Mouse (Mus musculus): Measurements from ENCODE around the gene Cphx3. TPM values are rescaled to one million over a fixed set of nuclear protein-coding genes. Genes with fewer than 3 reads are reported as not detected.
A peak's percentile ranks its signal among the peaks of the same experiment; 100 is the strongest.
"Not testable (repeated sequence)": the region's sequence is repeated elsewhere in the genome, so short reads cannot be mapped to it uniquely, and the experiment has no call there.

The Cphx3 gene
- polyA plus RNA-seq, 1 experiment from 2014 or later = not detected

DNA sequence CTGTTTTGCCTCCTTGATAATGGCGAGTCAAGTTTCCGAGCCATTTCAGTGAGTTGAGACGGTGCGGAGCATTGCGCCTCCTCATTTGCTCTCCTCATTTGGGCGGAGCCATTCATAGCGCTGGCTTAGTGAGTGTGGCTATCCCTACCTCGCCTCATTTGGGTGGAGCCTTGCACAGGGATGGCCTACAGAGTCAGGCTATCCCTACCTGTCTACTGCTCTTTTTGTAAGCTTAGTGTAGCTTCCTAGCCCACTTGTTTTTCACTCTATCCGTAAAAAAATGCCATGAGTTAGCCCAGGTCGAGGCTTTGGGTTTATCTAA, 124.8 kb downstream of the Cphx3 start, which contains the start of gene Tmem254b:
Gene Tmem254b, minus strand, starts transcription at position 116 of the 322 bp plus-strand sequence.
- H3K27ac ChIP-seq (ENCODE audit: low read length); H3K27me3 ChIP-seq (replicated peaks; ENCODE audit: control insufficient read depth, insufficient read depth, low read length); H3K9ac ChIP-seq (ENCODE audit: low read depth, low read length); H3K4me1 ChIP-seq (ENCODE audit: control insufficient read depth, insufficient read depth, low read length); H3K4me3 ChIP-seq (ENCODE audit: low read length); H3K4me2 ChIP-seq (ENCODE audit: low read depth, low read length); H3K9me3 ChIP-seq (ENCODE audit: control insufficient read depth, low read length); H3K36me3 ChIP-seq (ENCODE audit: control insufficient read depth, insufficient read depth, low read length): not testable (repeated sequence)
- WGBS = no CpG with 5 or more reads among the region's 10 CpGs
- peak; percentile 96 for ATAC-seq

DNA sequence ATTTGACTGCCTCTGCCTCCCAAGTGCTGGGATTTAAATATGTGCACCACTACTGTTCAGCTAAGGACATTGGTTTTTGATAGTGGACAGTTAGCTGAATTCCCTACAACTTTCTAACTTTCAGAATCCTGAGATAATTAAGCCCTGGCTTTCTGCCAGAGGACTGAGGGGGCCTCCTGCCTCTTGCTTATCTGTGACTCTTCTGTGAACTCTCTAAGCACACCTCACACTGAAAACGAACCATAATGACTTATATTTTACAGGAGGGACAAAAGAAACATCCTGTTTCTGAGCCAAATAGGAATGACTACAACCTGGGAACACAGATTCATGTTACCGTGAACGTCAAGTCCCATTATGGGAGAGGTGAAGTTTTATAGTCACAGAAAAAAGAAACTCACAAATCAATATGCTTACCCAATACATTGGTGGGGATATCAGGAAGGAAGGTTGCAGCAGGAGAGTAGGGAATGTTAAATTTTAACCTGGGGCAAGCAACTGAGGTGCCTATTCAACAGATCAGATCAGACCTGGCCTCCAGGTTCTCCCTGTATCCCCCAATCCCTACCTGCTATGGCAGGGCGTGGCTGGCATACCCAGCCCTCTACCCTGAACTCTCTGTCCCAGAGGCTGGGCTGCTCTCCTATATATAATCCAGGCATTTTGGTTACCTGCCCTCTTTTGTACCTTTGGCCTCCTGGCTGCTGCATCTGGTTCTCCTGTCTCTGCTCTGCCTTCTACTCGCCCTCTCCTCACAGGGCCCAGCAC, 134.3 kb downstream of the Cphx3 start:
- not testable (repeated sequence) for H3K4me2 ChIP-seq (ENCODE audit: low read depth, low read length); H3K9me3 ChIP-seq (ENCODE audit: control insufficient read depth, low read length); H3K27me3 ChIP-seq (replicated peaks; ENCODE audit: control insufficient read depth, insufficient read depth, low read length); H3K27ac ChIP-seq (ENCODE audit: low read length); H3K4me1 ChIP-seq (ENCODE audit: control insufficient read depth, insufficient read depth, low read length); H3K9ac ChIP-seq (ENCODE audit: low read depth, low read length); H3K36me3 ChIP-seq (ENCODE audit: control insufficient read depth, insufficient read depth, low read length); H3K4me3 ChIP-seq (ENCODE audit: low read length)
- peak; percentile 97 for ATAC-seq
- no CpG with 5 or more reads among the region's 5 CpGs for WGBS

DNA sequence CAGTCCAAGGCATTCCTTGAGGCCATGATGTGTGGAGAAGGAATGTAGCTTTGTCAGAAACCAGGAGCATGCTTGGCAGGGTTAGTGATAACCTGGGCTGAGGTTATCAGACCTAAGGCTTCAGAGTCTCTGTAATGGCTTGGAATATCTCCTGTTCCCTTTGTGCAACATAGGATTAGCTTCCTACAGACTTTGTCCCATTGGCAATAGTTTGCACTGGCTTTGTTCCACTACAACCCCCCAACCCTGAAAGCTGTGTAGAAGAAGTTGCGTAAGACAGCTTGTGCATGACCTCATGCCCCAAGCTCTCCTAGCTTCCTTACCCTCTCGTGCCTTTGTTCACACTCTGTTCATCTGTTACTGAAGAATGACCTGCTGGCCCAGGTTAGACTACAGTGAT, 155.1 kb downstream of the Cphx3 start:
- not testable (repeated sequence) for H3K27me3 ChIP-seq (replicated peaks; ENCODE audit: control insufficient read depth, insufficient read depth, low read length); H3K27ac ChIP-seq (ENCODE audit: low read length); H3K9ac ChIP-seq (ENCODE audit: low read depth, low read length); H3K36me3 ChIP-seq (ENCODE audit: control insufficient read depth, insufficient read depth, low read length); H3K4me3 ChIP-seq (ENCODE audit: low read length); H3K4me1 ChIP-seq (ENCODE audit: control insufficient read depth, insufficient read depth, low read length); H3K9me3 ChIP-seq (ENCODE audit: control insufficient read depth, low read length); H3K4me2 ChIP-seq (ENCODE audit: low read depth, low read length)
- WGBS = no CpG with 5 or more reads among the region's 2 CpGs
- ATAC-seq = peak; percentile 48; the same call in 1 of the 2 replicates

DNA sequence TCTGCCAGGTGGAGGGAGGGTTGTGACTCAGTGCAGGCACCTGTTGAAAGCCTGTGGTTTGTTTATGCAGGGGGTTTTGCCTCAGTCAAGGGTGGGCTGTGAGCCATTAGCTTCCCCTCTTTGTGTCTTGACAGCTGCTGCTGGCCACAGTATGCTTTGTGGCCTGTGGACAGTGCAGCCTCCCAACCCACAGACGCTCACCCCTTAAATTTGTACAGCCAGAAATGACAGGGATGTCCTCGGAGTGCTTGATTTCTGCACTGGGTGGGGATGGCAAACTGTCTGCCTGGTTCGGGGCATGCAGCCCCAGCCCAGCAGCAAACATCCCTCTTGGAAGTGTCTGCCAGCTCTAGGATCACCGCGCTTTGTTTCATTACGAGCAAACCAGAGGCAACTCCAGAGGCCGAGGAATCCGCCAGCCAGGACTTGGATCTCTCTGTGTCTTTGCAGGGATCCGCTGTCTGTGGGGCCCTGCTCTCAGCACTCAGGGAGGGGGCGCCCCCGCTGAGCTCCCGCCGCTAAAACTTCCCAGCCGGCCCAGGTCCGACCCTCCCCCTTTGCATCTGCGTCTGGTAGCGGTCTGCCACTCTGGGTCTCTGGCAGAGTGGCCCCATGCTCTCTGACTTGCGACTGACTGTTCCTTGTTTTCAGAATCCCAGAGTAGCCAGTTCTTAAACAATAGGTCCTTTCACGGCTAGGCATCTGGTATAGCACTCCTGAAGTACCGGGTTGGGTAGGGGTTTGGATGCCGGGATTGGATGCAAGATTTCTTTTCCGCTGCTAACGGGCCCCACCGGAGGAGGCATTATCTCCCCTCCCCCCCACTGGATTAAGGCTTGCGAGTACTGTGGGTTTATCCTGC, 175.9 kb downstream of the Cphx3 start, which contains the start of gene Duxbl3:
Gene Duxbl3, plus strand, starts transcription at position 207 of the 862 bp plus-strand sequence.
- no CpG with 5 or more reads among the region's 25 CpGs for WGBS

DNA sequence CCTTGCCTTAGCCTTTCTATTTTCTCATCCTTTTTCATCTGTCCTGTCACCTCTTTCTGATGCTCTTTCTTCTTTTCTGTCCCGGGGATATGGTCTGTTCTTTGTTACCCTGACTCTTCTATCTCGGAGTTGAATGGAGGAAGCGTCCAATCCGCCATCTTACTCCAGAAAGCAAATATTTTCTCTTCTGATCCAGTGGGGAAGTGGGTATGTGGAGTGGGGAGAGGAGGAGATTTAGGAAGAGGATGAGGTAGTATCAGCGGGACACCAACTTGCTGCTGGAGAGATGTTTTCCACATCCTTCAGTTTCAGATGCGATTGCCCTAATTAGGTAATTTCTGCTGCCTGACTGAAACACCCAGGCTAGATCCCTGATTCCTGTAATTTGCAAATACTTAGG, 176.6 kb downstream of the Cphx3 start:
- not testable (repeated sequence) for H3K9ac ChIP-seq (ENCODE audit: low read depth, low read length); H3K4me3 ChIP-seq (ENCODE audit: low read length); ATAC-seq; H3K36me3 ChIP-seq (ENCODE audit: control insufficient read depth, insufficient read depth, low read length); H3K4me1 ChIP-seq (ENCODE audit: control insufficient read depth, insufficient read depth, low read length); H3K4me2 ChIP-seq (ENCODE audit: low read depth, low read length); H3K27me3 ChIP-seq (replicated peaks; ENCODE audit: control insufficient read depth, insufficient read depth, low read length); H3K27ac ChIP-seq (ENCODE audit: low read length); H3K9me3 ChIP-seq (ENCODE audit: control insufficient read depth, low read length)
- no CpG with 5 or more reads among the region's 6 CpGs for WGBS

More for the DNA sequence above, 175.9 kb downstream of the Cphx3 start, which contains the start of gene Duxbl3:
- H3K36me3 ChIP-seq (ENCODE audit: control insufficient read depth, insufficient read depth, low read length); H3K4me2 ChIP-seq (ENCODE audit: low read depth, low read length); H3K27me3 ChIP-seq (replicated peaks; ENCODE audit: control insufficient read depth, insufficient read depth, low read length); H3K4me3 ChIP-seq (ENCODE audit: low read length); H3K27ac ChIP-seq (ENCODE audit: low read length); H3K4me1 ChIP-seq (ENCODE audit: control insufficient read depth, insufficient read depth, low read length); H3K9me3 ChIP-seq (ENCODE audit: control insufficient read depth, low read length); H3K9ac ChIP-seq (ENCODE audit: low read depth, low read length): not testable (repeated sequence)
- peak; percentile 71 for ATAC-seq

Other genes with a start within 250 kb of the Cphx3 start
- gene Anxa11, start 240.1 kb upstream of the Cphx3 start, polyA plus RNA-seq (2015; fragmentation: Nextera tagmentation; extraction: Ambion mirVana) = 95.3 and 105 TPM in 2 replicates
- 0.86 and 1.9 TPM in 2 replicates for gene Plac9a, start 179.2 kb upstream of the Cphx3 start, polyA plus RNA-seq (2015; fragmentation: Nextera tagmentation; extraction: Ambion mirVana)
- 5.2 and 5.9 TPM in 2 replicates for gene Tmem254a, start 154.6 kb upstream of the Cphx3 start, polyA plus RNA-seq (2015; fragmentation: Nextera tagmentation; extraction: Ambion mirVana)
- 0.33 TPM in 1 of 2 replicates, not detected in the other for gene Cphx1, start 144.0 kb upstream of the Cphx3 start, polyA plus RNA-seq (2015; fragmentation: Nextera tagmentation; extraction: Ambion mirVana)
- 0.40 and 0.71 TPM in 2 replicates for gene Duxbl1, start 103.7 kb upstream of the Cphx3 start, polyA plus RNA-seq (2015; fragmentation: Nextera tagmentation; extraction: Ambion mirVana)
- 21.4 and 24.3 TPM in 2 replicates for gene Gm9780, start 39.6 kb upstream of the Cphx3 start, polyA plus RNA-seq (2015; fragmentation: Nextera tagmentation; extraction: Ambion mirVana)
- 56.1 and 61.1 TPM in 2 replicates for gene Tmem254c, start 14.9 kb upstream of the Cphx3 start, polyA plus RNA-seq (2015; fragmentation: Nextera tagmentation; extraction: Ambion mirVana)
- gene Cphx2, start 781 bp upstream of the Cphx3 start, polyA plus RNA-seq (2015; fragmentation: Nextera tagmentation; extraction: Ambion mirVana) = not detected in 2 replicates
- gene Duxbl2, start 36.1 kb downstream of the Cphx3 start, polyA plus RNA-seq (2015; fragmentation: Nextera tagmentation; extraction: Ambion mirVana) = 0.70 TPM in 1 of 2 replicates, not detected in the other
- gene Plac9b, start 100.2 kb downstream of the Cphx3 start, polyA plus RNA-seq (2015; fragmentation: Nextera tagmentation; extraction: Ambion mirVana) = 16.6 and 19.8 TPM in 2 replicates
- gene Tmem254b, start 124.7 kb downstream of the Cphx3 start, polyA plus RNA-seq (2015; fragmentation: Nextera tagmentation; extraction: Ambion mirVana) = 72.5 and 75.5 TPM in 2 replicates
- 0.27 and 0.71 TPM in 2 replicates for gene Duxbl3, start 175.7 kb downstream of the Cphx3 start, polyA plus RNA-seq (2015; fragmentation: Nextera tagmentation; extraction: Ambion mirVana)